Mouse (Mus musculus) hindbrain, embryonic 10.5 days (tissue): ENCODE data around the gene Ldb2. TPM values are rescaled to one million over a fixed set of nuclear protein-coding genes. Genes with fewer than 3 reads are reported as not detected.

Experiments
- DNase-seq: peaks from one replicate; pipeline ENCODE4 v3.0.0-alpha.2; 2017; ENCODE audit warnings: low spot score
- H3K27ac ChIP-seq: fragments of 300-500 bp; sonication (generic); 2 replicates; pipeline ENCODE4 v1.5.1; 2016; ENCODE audit warnings: mild to moderate bottlenecking, moderate library complexity
- H3K27me3 ChIP-seq: fragments of 300-500 bp; sonication (generic); 2 replicates; pipeline ENCODE4 v1.6.1; 2016; ENCODE audit warnings: mild to moderate bottlenecking; ENCODE audit not compliant: poor library complexity, insufficient read depth, severe bottlenecking
- H3K36me3 ChIP-seq: fragments of 300-500 bp; sonication (generic); 2 replicates; pipeline ENCODE4 v1.6.1; 2016; ENCODE audit warnings: mild to moderate bottlenecking, moderate library complexity
- H3K4me1 ChIP-seq: fragments of 300-500 bp; sonication (generic); replicated peaks from 2 replicates; pipeline ENCODE4 v1.6.1; 2016; ENCODE audit warnings: mild to moderate bottlenecking
- H3K4me3 ChIP-seq: fragments of 300-500 bp; sonication (generic); 2 replicates; pipeline ENCODE4 v1.5.1; 2016; ENCODE audit warnings: mild to moderate bottlenecking, moderate library complexity
- H3K9me3 ChIP-seq: fragments of 300-500 bp; sonication (generic); 2 replicates; pipeline ENCODE4 v1.6.1; 2016; ENCODE audit warnings: mild to moderate bottlenecking, moderate library complexity
- WGBS: fragments of 180-500 bp; shearing (Covaris S2); methylation state at CpG from one replicate; pipeline ENCODE4 v1.1.7; 2016; 5-methylcytosine and 5-hydroxymethylcytosine counted together
- polyA plus RNA-seq: library from polyadenylated mRNA; unstranded; fragments of >200 nt; fragmentation: Nextera tagmentation; extraction: Ambion mirVana; gene quantifications from 2 replicates; pipeline ENCODE4 v1.2.1, GENCODE M21; 2016

Gene Ldb2
- polyA plus RNA-seq, 1 experiment from 2014 or later, result 21.8 TPM

- no peak for DNase-seq
- Histone ChIP-seq H3K27me3 (no peaks in the 10 kb centered on the region), H3K4me3 (no peak overlapping the region), H3K27ac (no peak overlapping the region), H3K36me3 (no peaks in the 10 kb centered on the region), H3K4me1 (peaks cover 8% of the 10 kb centered on the region), H3K9me3 (no peaks in the 10 kb centered on the region)
- 94% methylated on average over 7 of the region's 7 CpGs for WGBS
These were observed 183.8 kb downstream of the Ldb2 start for GRCm38 (mm10) chr5:44615677-44616076.

DNA sequence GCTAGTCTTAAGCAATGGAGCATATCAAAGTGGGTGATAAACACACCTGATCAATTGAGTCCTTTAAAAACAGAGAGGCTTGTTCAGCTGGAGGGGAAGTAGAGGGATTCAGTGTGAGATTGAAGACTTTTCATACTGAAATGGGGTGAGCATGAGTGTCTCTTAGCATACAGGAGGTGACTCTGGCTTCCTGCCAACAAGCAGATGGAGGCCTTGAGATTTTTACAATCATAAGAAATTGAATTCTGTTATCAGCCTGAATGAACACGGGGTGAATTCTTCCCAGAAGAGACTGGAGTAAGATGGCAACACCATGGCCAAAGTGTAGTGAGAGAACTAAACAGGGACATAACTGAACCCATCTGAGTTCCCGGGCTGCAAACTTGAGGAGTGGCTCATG is 190.6 kb downstream of the Ldb2 start:
- Histone ChIP-seq H3K27me3 (no peaks in the 10 kb centered on the region), H3K27ac (no peak overlapping the region), H3K36me3 (no peaks in the 10 kb centered on the region), H3K4me3 (no peak overlapping the region), H3K9me3 (no peaks in the 10 kb centered on the region), H3K4me1 (no peaks in the 10 kb centered on the region)
- 83% methylated on average over 2 of the region's 2 CpGs for WGBS
- DNase-seq, result no peak

DNA sequence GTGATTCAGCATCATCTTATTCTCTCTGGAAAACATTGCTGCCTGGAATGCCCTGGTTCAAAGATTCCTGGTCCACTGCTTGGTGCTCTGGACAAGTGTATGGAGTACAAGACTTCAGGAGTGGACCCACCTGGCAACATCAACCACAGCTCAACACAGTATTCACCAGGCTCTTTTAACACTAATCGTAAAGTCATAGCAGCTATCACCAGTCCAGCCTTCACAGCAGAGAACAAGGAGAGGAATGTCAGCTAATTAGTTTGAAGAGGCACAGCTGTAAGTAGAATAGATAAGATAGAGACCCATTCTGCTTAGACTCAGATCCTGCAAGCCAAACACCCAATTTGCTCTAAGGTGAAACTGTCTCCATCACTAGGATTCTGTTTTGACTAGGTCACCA is 198.1 kb downstream of the Ldb2 start:
- Histone ChIP-seq H3K4me3 (no peak overlapping the region), H3K27ac (no peak overlapping the region), H3K9me3 (no peaks in the 10 kb centered on the region), H3K36me3 (no peaks in the 10 kb centered on the region), H3K4me1 (no peaks in the 10 kb centered on the region), H3K27me3 (no peaks in the 10 kb centered on the region)
- WGBS, result 92% methylated on average over 1 of the region's 1 CpGs
- DNase-seq, result no peak

DNA sequence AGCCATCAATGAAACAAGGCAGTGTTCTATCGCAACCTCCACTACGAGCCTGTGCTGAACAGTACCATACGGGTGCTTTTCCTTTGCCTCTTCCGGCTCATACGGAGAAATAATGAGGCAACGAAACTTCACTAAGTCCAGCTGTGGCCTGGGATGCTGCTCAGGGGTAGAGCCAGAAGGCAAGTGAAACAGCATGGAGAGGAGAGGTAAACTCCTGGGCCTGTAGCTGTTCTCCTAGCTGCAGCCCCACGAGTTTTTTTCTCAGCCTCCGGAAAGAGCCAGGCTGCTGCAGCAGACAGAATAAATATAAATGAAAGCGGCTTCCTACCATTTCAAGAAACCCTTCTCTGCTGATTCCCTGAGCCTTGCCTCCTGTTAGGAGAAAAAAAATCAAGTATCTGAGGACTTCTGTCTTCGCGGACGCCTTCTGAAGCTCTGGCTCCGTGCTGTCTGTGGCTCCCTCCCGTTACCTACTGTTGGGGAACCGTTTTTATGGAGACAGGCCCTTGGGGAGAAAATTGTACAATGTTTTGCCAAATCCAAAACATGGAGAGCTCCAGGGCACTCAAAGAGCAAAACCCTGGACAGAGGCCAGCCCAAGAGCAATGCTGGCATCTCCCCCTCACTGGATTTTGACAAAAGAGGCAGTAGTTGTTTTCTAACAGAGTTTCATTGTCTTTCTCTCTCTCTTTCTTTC is 205.8 kb downstream of the Ldb2 start:
- DNase-seq, result no peak
- H3K27ac ChIP-seq, result no peak overlapping the region

DNA sequence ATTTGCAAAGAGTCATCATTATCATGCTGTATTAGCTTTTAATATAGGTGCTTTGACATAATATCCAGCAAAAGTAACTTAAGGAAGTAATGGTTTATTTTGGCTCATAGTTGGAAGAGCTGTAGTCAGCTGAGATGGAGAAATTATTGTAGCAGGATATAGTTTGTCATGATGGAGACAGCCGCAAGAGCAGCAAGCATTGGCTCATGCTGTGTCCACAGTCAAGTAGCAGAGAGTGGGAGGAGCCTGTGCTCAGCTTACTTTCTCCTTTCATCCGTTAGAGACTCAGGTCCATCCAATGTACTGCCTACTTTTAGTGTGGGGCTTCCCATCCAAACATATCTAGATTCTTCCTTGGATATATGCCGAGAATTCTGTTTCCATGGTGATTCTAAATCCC is 208.7 kb downstream of the Ldb2 start:
- H3K36me3 ChIP-seq, result no peaks in the 10 kb centered on the region
- H3K4me1 ChIP-seq, result peaks cover 9% of the 10 kb centered on the region
- H3K27me3 ChIP-seq, result no peaks in the 10 kb centered on the region
- no peak overlapping the region for H3K4me3 ChIP-seq
- DNase-seq, result no peak
- H3K9me3 ChIP-seq, result no peaks in the 10 kb centered on the region
- H3K27ac ChIP-seq, result no peak overlapping the region
- WGBS, result 83% methylated on average over 3 of the region's 3 CpGs

More for the DNA sequence above, 205.8 kb downstream of the Ldb2 start:
- Histone ChIP-seq H3K36me3 (no peaks in the 10 kb centered on the region), H3K4me3 (no peak overlapping the region), H3K4me1 (peaks cover 9% of the 10 kb centered on the region), H3K9me3 (no peaks in the 10 kb centered on the region), H3K27me3 (no peaks in the 10 kb centered on the region)
- WGBS, result 84% methylated on average over 15 of the region's 15 CpGs

DNA sequence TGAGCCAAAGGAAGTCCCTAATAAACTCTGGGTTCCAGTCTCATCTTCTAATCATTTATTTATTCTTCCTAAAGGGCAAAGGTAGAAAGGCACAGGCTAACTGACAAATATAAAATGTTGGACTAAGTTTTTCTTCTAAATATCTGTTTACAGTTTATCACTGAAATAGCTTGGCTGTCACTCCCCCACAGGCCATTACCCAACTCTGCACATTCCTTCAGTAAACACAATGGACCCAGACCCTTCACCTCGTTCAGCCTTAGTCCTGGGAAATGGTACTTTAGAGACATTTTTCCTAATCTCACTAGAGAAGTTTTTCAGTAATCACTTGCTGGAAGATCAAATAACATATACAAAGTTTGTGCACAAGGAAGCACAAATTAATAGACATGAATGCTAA is 210.2 kb downstream of the Ldb2 start:
- no peak overlapping the region for H3K4me3 ChIP-seq
- 50% methylated on average over 1 of the region's 1 CpGs for WGBS
- 0 out of 2 replicates have a peak, but pooled peaks cover 5% of the 10 kb centered on the region for H3K4me1 ChIP-seq
- no peak for DNase-seq
- no peaks in the 10 kb centered on the region for H3K9me3 ChIP-seq
- no peaks in the 10 kb centered on the region for H3K36me3 ChIP-seq
- no peak overlapping the region for H3K27ac ChIP-seq
- no peaks in the 10 kb centered on the region for H3K27me3 ChIP-seq

DNA sequence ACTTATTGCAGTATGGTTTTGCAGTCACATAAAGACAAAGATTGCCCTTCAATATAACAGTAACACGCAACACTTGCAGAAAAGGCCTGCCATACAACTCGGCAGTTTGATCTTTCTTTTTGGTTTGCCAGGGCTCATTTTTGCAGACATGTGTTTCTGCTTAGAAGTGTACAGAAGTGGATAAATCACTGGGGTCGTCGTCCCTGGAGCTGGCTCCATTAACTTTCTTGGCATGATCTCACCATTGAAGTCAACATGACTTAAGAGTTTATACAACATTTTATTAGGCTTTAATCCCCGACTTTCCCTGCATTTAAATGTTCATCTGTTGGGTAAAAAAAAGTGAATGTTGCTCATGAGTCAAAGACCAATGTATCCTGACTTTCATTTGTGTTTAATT is 212.9 kb downstream of the Ldb2 start:
- Histone ChIP-seq H3K4me3 (no peak overlapping the region), H3K4me1 (no peaks in the 10 kb centered on the region), H3K27ac (no peak overlapping the region), H3K9me3 (no peaks in the 10 kb centered on the region), H3K27me3 (no peaks in the 10 kb centered on the region), H3K36me3 (no peaks in the 10 kb centered on the region)
- 73% methylated on average over 5 of the region's 5 CpGs for WGBS
- no peak for DNase-seq

- WGBS, result 78% methylated on average over 10 of the region's 10 CpGs
- no peak overlapping the region for H3K27ac ChIP-seq
- no peak for DNase-seq
- H3K4me3 ChIP-seq, result no peak overlapping the region
- 0 out of 2 replicates have a peak, but pooled peaks cover 6% of the 10 kb centered on the region for H3K4me1 ChIP-seq
- no peaks in the 10 kb centered on the region for H3K36me3 ChIP-seq
- no peaks in the 10 kb centered on the region for H3K27me3 ChIP-seq
- no peaks in the 10 kb centered on the region for H3K9me3 ChIP-seq
These were observed 219.5 kb downstream of the Ldb2 start for GRCm38 (mm10) chr5:44579899-44580459.

DNA sequence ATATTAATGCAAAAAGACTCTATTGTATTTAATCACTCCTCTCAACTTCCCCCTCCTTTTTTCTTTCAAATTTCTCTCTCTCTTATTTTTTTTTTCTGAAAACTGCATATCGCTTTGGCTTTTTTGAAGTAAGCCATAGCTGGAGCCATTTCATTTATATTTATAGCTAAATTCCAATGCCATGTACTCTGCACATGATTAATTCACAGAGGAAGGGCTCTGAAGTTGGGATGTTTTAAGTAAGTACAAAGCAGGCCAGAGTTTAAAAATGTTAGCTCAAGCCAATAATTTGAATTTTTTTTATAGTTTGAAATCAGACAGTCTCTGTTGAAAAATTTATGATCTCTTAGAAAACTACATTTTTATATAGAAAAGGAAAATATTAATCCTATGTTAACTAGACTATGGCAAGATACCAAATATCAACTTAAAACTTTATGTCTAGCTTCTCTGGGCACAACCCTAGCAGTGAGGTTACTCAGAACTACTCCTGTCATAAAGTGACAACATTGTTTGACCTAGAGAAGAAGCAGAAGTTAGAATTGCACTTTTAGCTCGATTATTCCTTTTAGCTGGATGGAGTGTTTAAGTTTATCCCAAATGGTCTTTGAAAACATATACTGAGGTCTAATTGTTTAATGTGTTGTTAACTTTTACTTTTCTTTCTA is 222.7 kb downstream of the Ldb2 start:
- Histone ChIP-seq H3K27ac (no peak overlapping the region), H3K4me3 (no peak overlapping the region), H3K9me3 (no peaks in the 10 kb centered on the region), H3K27me3 (no peaks in the 10 kb centered on the region), H3K4me1 (0 out of 2 replicates have a peak, but pooled peaks cover 6% of the 10 kb centered on the region), H3K36me3 (no peaks in the 10 kb centered on the region)
- 85% methylated on average over 2 of the region's 2 CpGs for WGBS
- DNase-seq, result no peak

DNA sequence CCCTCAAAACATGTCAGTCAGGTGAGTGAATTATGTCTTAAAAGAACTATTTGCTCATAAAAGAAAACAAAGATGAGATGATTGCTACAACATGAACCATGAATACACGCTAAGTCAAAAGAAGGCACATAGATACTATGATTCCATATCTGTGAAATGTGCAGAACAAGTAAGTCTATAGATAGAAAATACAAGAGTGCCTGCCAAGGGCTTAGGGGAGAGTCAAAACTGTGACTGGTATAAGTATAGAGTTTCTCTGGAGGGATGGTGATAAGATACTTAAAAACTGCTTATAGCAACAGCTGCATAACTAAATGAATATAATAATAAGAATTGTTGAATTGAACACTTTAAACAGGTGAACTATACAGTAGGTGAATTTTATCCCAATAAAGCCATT is 224.8 kb downstream of the Ldb2 start:
- Histone ChIP-seq H3K27ac (no peak overlapping the region), H3K4me3 (no peak overlapping the region), H3K4me1 (0 out of 2 replicates have a peak, but pooled peaks cover 2% of the 10 kb centered on the region), H3K27me3 (no peaks in the 10 kb centered on the region), H3K9me3 (no peaks in the 10 kb centered on the region), H3K36me3 (no peaks in the 10 kb centered on the region)
- 96% methylated on average over 1 of the region's 1 CpGs for WGBS
- DNase-seq, result no peak

DNA sequence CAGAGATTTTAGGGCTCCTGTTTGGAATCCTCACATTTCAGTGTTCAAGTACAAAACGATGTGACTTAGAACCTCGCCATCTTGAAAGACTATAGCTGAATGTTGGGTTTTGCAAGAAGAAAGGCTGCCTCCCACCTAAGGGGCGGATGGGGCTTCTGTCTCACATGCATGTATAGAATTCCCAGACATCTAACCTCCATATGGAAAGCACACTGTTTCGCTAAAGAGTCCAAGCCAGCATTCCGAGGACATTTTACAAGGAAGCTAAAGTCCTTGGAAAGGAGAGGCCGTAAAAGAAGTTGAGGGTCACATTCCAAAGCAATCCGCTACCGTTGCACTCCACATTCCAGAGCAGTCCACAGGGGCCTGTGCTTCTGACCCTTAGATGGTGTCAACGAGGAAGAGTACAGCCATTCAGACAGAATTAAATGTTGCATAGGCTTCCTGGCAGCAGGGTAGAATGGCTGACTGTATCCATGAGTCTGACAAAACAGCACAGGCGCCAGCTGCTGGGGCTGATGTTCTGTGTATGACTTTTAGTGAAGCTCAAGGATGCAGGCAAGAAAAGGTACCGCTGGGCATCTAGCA is 245.6 kb downstream of the Ldb2 start:
- peak; percentile 18 for DNase-seq
- Histone ChIP-seq H3K27ac (no peak overlapping the region), H3K9me3 (no peaks in the 10 kb centered on the region), H3K4me3 (no peak overlapping the region), H3K36me3 (no peaks in the 10 kb centered on the region), H3K4me1 (0 out of 2 replicates have a peak, but pooled peaks cover 7% of the 10 kb centered on the region), H3K27me3 (no peaks in the 10 kb centered on the region)
- 72% methylated on average over 11 of the region's 11 CpGs for WGBS

- no peak overlapping the region for H3K27ac ChIP-seq
- H3K36me3 ChIP-seq, result no peaks in the 10 kb centered on the region
- DNase-seq, result no peak
- no peaks in the 10 kb centered on the region for H3K27me3 ChIP-seq
- H3K9me3 ChIP-seq, result no peaks in the 10 kb centered on the region
- H3K4me1 ChIP-seq, result 0 out of 2 replicates have a peak, but pooled peaks cover 4% of the 10 kb centered on the region
- no peak overlapping the region for H3K4me3 ChIP-seq
These were observed 246.3 kb downstream of the Ldb2 start for GRCm38 (mm10) chr5:44553155-44553554.

DNA sequence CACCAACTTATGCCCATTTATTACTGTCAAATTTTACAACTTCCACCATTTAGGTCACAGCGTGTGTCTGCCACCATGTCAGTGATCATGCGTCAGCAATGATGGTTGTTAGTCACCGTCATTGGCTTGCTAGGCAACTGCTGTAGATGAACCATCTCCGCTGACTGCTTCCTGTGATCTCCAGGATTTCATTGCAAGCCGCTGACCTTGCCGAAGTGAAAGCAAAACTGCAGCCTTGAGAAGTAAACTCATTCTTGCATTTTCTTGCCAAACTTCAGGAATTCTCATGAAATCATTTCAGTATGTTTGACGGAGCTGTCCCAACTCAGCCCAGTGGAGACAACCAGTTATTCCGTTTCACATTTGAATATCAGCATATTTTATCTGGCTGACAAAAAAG is 247.4 kb downstream of the Ldb2 start:
- 88% methylated on average over 8 of the region's 8 CpGs for WGBS

More for the DNA sequence above, 247.4 kb downstream of the Ldb2 start:
- H3K36me3 ChIP-seq, result no peaks in the 10 kb centered on the region
- no peaks in the 10 kb centered on the region for H3K27me3 ChIP-seq
- no peaks in the 10 kb centered on the region for H3K9me3 ChIP-seq
- no peak for DNase-seq
- 0 out of 2 replicates have a peak, but pooled peaks cover 4% of the 10 kb centered on the region for H3K4me1 ChIP-seq
- H3K27ac ChIP-seq, result no peak overlapping the region
- no peak overlapping the region for H3K4me3 ChIP-seq
